Mouse (Mus musculus) ES-E14 (cell line): ENCODE data around the gene Rpusd3.

Source experiments
- CHD2 ChIP-seq: IDR thresholded peaks from 2 replicates; pipeline ENCODE4 v1.6.1; 2014; ENCODE audit warnings: mild to moderate bottlenecking, low read depth, low read length, inconsistent platforms
- MAFK ChIP-seq: IDR thresholded peaks from 2 replicates; pipeline ENCODE4 v1.6.1; 2014; ENCODE audit warnings: mild to moderate bottlenecking, low read depth, low read length, inconsistent platforms; ENCODE audit not compliant: insufficient read depth

GRCm38 (mm10) chr6:113419199-113419587, at the start of gene Rpusd3:
- no peak for TF ChIP-seq MAFK
- peak; percentile 84 for TF ChIP-seq CHD2
